Mouse (Mus musculus) neural tube, embryonic 12.5 days (tissue): ENCODE measurements around the gene Inpp5a. TPM values are rescaled to one million over a fixed set of nuclear protein-coding genes. Genes with fewer than 3 reads are reported as not detected.

Experiments used
- ATAC-seq: fragments of 200-750 bp; cut with Nextera tagmentation; 2 replicates; pipeline ENCODE4 v1.8.0; 2017; ENCODE audit warnings: low read depth, mild to moderate bottlenecking, moderate TSS enrichment, moderate library complexity; ENCODE audit not compliant: low FRiP score
- H3K27ac ChIP-seq: fragments of 300-500 bp; sonication (generic); 2 replicates; pipeline ENCODE4 v1.5.1; 2016
- H3K27me3 ChIP-seq: fragments of 300-500 bp; sonication (generic); replicated peaks from 2 replicates; pipeline ENCODE4 v1.6.1; 2016; ENCODE audit warnings: mild to moderate bottlenecking
- H3K36me3 ChIP-seq: fragments of 300-500 bp; sonication (generic); 2 replicates; pipeline ENCODE4 v1.6.1; 2016; ENCODE audit warnings: mild to moderate bottlenecking
- H3K4me1 ChIP-seq: fragments of 300-500 bp; sonication (generic); 2 replicates; pipeline ENCODE4 v1.6.1; 2016
- H3K4me2 ChIP-seq: fragments of 300-500 bp; sonication (generic); replicated peaks from 2 replicates; pipeline ENCODE4 v1.6.1; 2016; ENCODE audit warnings: mild to moderate bottlenecking
- H3K4me3 ChIP-seq: fragments of 300-500 bp; sonication (generic); 2 replicates; pipeline ENCODE4 v1.5.1; 2016
- H3K9ac ChIP-seq: fragments of 300-500 bp; sonication (generic); 2 replicates; pipeline ENCODE4 v1.6.1; 2016; ENCODE audit warnings: mild to moderate bottlenecking
- H3K9me3 ChIP-seq: fragments of 300-500 bp; sonication (generic); 2 replicates; pipeline ENCODE4 v1.6.1; 2016; ENCODE audit warnings: mild to moderate bottlenecking
- WGBS: fragments of 180-500 bp; shearing (Covaris S2); methylation state at CpG from one replicate; pipeline ENCODE4 v1.1.7; 2016; 5-methylcytosine and 5-hydroxymethylcytosine counted together
- polyA plus RNA-seq: library from polyadenylated mRNA; unstranded; fragments of >200 nt; fragmentation: Nextera tagmentation; extraction: Ambion mirVana; gene quantifications from 2 replicates; pipeline ENCODE4 v1.2.1, GENCODE M21; 2016

The Inpp5a gene
- polyA plus RNA-seq, 1 experiment from 2014 or later = 26.8 TPM

GRCm38 (mm10) chr7:139508938-139509337 is 120.0 kb downstream of the Inpp5a start:
- Histone ChIP-seq H3K27ac (no peak overlapping the region), H3K36me3 (no peaks in the 10 kb centered on the region), H3K4me3 (no peak overlapping the region), H3K27me3 (peaks cover 59% of the 10 kb centered on the region), H3K4me1 (peaks cover 5% of the 10 kb centered on the region; the same call in 1 of the 2 replicates), H3K9me3 (no peaks in the 10 kb centered on the region), H3K9ac (no peak overlapping the region), H3K4me2 (no peak overlapping the region)
- ATAC-seq = no peak
- 88% methylated on average over 4 of the region's 4 CpGs for WGBS

GRCm38 (mm10) chr7:139515959-139516660 is 127.2 kb downstream of the Inpp5a start:
- 75% methylated on average over 13 of the region's 13 CpGs for WGBS
- Histone ChIP-seq H3K9me3 (no peaks in the 10 kb centered on the region), H3K4me1 (0 out of 2 replicates have a peak, but pooled peaks cover 4% of the 10 kb centered on the region), H3K36me3 (no peaks in the 10 kb centered on the region), H3K4me3 (no peak overlapping the region), H3K27me3 (peaks cover 90% of the 10 kb centered on the region), H3K9ac (no peak overlapping the region), H3K27ac (no peak overlapping the region), H3K4me2 (no peak overlapping the region)
- no peak for ATAC-seq

GRCm38 (mm10) chr7:139516661-139517016 is 127.7 kb downstream of the Inpp5a start:
- no peak overlapping the region for H3K27ac ChIP-seq
- H3K9me3 ChIP-seq = no peaks in the 10 kb centered on the region
- no peak overlapping the region for H3K4me3 ChIP-seq
- H3K9ac ChIP-seq = no peak overlapping the region
- 0 out of 2 replicates have a peak, but pooled peaks cover 4% of the 10 kb centered on the region for H3K4me1 ChIP-seq
- 93% methylated on average over 5 of the region's 5 CpGs for WGBS
- no peak overlapping the region for H3K4me2 ChIP-seq
- H3K36me3 ChIP-seq = no peaks in the 10 kb centered on the region
- no peak for ATAC-seq
- H3K27me3 ChIP-seq = peaks cover 90% of the 10 kb centered on the region

GRCm38 (mm10) chr7:139518352-139518751 is 129.4 kb downstream of the Inpp5a start:
- no peak for ATAC-seq

GRCm38 (mm10) chr7:139528309-139529076 is 139.6 kb downstream of the Inpp5a start:
- peak; percentile 80 for ATAC-seq
- no peak overlapping the region for H3K9ac ChIP-seq
- no peaks in the 10 kb centered on the region for H3K9me3 ChIP-seq
- no peak overlapping the region for H3K27ac ChIP-seq
- H3K36me3 ChIP-seq = peaks cover 9% of the 10 kb centered on the region; the same call in 1 of the 2 replicates
- H3K4me3 ChIP-seq = no peak overlapping the region
- H3K4me1 ChIP-seq = peaks cover 23% of the 10 kb centered on the region
- WGBS = 10% methylated on average over 15 of the region's 15 CpGs
- no peak overlapping the region for H3K4me2 ChIP-seq
- H3K27me3 ChIP-seq = peaks cover 88% of the 10 kb centered on the region

More at GRCm38 (mm10) chr7:139518352-139518751, 129.4 kb downstream of the Inpp5a start:
- Histone ChIP-seq H3K4me2 (no peak overlapping the region), H3K9me3 (no peaks in the 10 kb centered on the region), H3K4me3 (no peak overlapping the region), H3K36me3 (no peaks in the 10 kb centered on the region), H3K9ac (no peak overlapping the region), H3K27ac (no peak overlapping the region), H3K4me1 (0 out of 2 replicates have a peak, but pooled peaks cover 4% of the 10 kb centered on the region), H3K27me3 (peaks cover 96% of the 10 kb centered on the region)
- WGBS = 70% methylated on average over 3 of the region's 3 CpGs

- Histone ChIP-seq H3K4me2 (no peak overlapping the region), H3K4me1 (peaks cover 23% of the 10 kb centered on the region), H3K27ac (no peak overlapping the region), H3K27me3 (peaks cover 88% of the 10 kb centered on the region), H3K9me3 (no peaks in the 10 kb centered on the region), H3K9ac (no peak overlapping the region), H3K36me3 (peaks cover 9% of the 10 kb centered on the region; the same call in 1 of the 2 replicates), H3K4me3 (no peak overlapping the region)
- ATAC-seq = no peak
Observed at GRCm38 (mm10) chr7:139529208-139529607, 140.3 kb downstream of the Inpp5a start.

- Histone ChIP-seq H3K9ac (no peak overlapping the region), H3K4me1 (peaks cover 23% of the 10 kb centered on the region), H3K4me2 (peak overlapping the region; percentile 18; the same call in 1 of the 2 replicates)
Observed at GRCm38 (mm10) chr7:139530591-139531427, 141.9 kb downstream of the Inpp5a start.

GRCm38 (mm10) chr7:139531428-139531801 is 142.5 kb downstream of the Inpp5a start:
- no peak overlapping the region for H3K4me3 ChIP-seq
- no peak overlapping the region for H3K4me2 ChIP-seq
- WGBS = 57% methylated on average over 4 of the region's 4 CpGs
- H3K9me3 ChIP-seq = no peaks in the 10 kb centered on the region
- no peak overlapping the region for H3K27ac ChIP-seq
- no peak for ATAC-seq
- H3K36me3 ChIP-seq = peaks cover 3% of the 10 kb centered on the region; the same call in 1 of the 2 replicates
- peaks cover 91% of the 10 kb centered on the region for H3K27me3 ChIP-seq
- peaks cover 23% of the 10 kb centered on the region for H3K4me1 ChIP-seq
- H3K9ac ChIP-seq = no peak overlapping the region

More at GRCm38 (mm10) chr7:139530591-139531427, 141.9 kb downstream of the Inpp5a start:
- H3K36me3 ChIP-seq = peaks cover 9% of the 10 kb centered on the region; the same call in 1 of the 2 replicates
- WGBS = 26% methylated on average over 16 of the region's 16 CpGs
- peaks cover 91% of the 10 kb centered on the region for H3K27me3 ChIP-seq
- H3K4me3 ChIP-seq = no peak overlapping the region
- no peaks in the 10 kb centered on the region for H3K9me3 ChIP-seq
- no peak overlapping the region for H3K27ac ChIP-seq
- peak; percentile 76 for ATAC-seq

GRCm38 (mm10) chr7:139536331-139536730 is 147.4 kb downstream of the Inpp5a start:
- no peak overlapping the region for H3K9ac ChIP-seq
- no peak overlapping the region for H3K27ac ChIP-seq
- no peak overlapping the region for H3K4me3 ChIP-seq
- H3K4me2 ChIP-seq = no peak overlapping the region
- 88% methylated on average over 5 of the region's 5 CpGs for WGBS
- peaks cover under 1% of the 10 kb centered on the region; the same call in 1 of the 2 replicates for H3K4me1 ChIP-seq
- no peaks in the 10 kb centered on the region for H3K36me3 ChIP-seq
- no peaks in the 10 kb centered on the region for H3K9me3 ChIP-seq
- ATAC-seq = no peak
- H3K27me3 ChIP-seq = peaks cover 99% of the 10 kb centered on the region

GRCm38 (mm10) chr7:139536831-139537230 is 147.9 kb downstream of the Inpp5a start:
- H3K9me3 ChIP-seq = no peaks in the 10 kb centered on the region
- no peak overlapping the region for H3K9ac ChIP-seq
- peaks cover 99% of the 10 kb centered on the region for H3K27me3 ChIP-seq
- H3K4me1 ChIP-seq = no peaks in the 10 kb centered on the region
- H3K4me2 ChIP-seq = no peak overlapping the region
- H3K4me3 ChIP-seq = no peak overlapping the region
- no peaks in the 10 kb centered on the region for H3K36me3 ChIP-seq
- WGBS = 95% methylated on average over 2 of the region's 2 CpGs
- no peak for ATAC-seq
- H3K27ac ChIP-seq = no peak overlapping the region

GRCm38 (mm10) chr7:139537831-139538230 is 148.9 kb downstream of the Inpp5a start:
- H3K4me1 ChIP-seq = no peaks in the 10 kb centered on the region
- WGBS = 94% methylated on average over 9 of the region's 9 CpGs
- H3K9ac ChIP-seq = no peak overlapping the region
- ATAC-seq = no peak
- H3K27ac ChIP-seq = no peak overlapping the region
- peaks cover 97% of the 10 kb centered on the region for H3K27me3 ChIP-seq
- no peak overlapping the region for H3K4me3 ChIP-seq
- H3K4me2 ChIP-seq = no peak overlapping the region
- H3K9me3 ChIP-seq = no peaks in the 10 kb centered on the region
- H3K36me3 ChIP-seq = no peaks in the 10 kb centered on the region

- no peak overlapping the region for H3K4me2 ChIP-seq
- H3K27ac ChIP-seq = no peak overlapping the region
- H3K27me3 ChIP-seq = peaks cover 97% of the 10 kb centered on the region
- ATAC-seq = no peak
- H3K36me3 ChIP-seq = no peaks in the 10 kb centered on the region
- 88% methylated on average over 2 of the region's 2 CpGs for WGBS
- no peaks in the 10 kb centered on the region for H3K4me1 ChIP-seq
- H3K9ac ChIP-seq = no peak overlapping the region
- H3K9me3 ChIP-seq = no peaks in the 10 kb centered on the region
- H3K4me3 ChIP-seq = no peak overlapping the region
Observed at GRCm38 (mm10) chr7:139538541-139538940, 149.6 kb downstream of the Inpp5a start.
